Mouse (Mus musculus): ENCODE measurements around the gene Arhgap19.
A peak's percentile ranks its signal among the peaks of the same experiment; 100 is the strongest.

The Arhgap19 gene

GRCm38 (mm10) chr19:41800451-41800850, 1.4 kb downstream of the Arhgap19 start:
- no peak for DNase-seq (ENCODE audit: low read depth)

GRCm38 (mm10) chr19:41797536-41797935, 4.3 kb downstream of the Arhgap19 start:
- no peak for DNase-seq (ENCODE audit: low read depth)

GRCm38 (mm10) chr19:41796789-41797327, 5.0 kb downstream of the Arhgap19 start:
- no peak for DNase-seq (ENCODE audit: low read depth)

DNA sequence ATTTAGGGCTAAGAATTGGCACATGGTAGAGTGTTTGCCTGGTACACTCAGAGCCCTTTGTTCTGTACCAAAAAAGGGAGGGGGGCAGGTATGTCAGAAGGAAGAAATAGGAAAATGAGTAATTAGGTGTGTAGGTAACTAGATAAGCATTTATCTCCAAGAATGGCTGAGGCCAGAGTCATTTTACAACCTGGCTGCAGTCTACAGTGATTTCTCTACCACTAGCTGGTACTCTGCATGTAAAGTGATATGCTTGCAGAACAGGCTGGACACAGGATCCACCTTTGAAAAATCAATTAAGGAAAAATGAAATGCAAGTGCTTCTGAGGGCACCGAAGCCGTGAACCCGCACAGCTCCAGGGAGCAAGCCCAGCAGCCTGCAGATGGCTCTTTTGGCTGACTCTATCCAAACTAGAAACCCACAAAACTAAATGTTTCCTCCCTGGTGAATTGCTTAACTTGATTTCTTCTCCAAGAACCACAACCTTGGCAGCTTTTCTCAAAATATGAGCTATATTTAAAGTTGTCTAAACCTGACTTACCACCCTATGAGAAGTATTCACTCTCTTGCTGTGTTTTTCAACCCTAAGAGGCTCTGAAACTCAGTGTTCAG, 5.6 kb downstream of the Arhgap19 start:
- DNase-seq (ENCODE audit: low read depth) = no peak

GRCm38 (mm10) chr19:41794901-41795300, 6.9 kb downstream of the Arhgap19 start:
- DNase-seq (ENCODE audit: low read depth) = no peak

DNA sequence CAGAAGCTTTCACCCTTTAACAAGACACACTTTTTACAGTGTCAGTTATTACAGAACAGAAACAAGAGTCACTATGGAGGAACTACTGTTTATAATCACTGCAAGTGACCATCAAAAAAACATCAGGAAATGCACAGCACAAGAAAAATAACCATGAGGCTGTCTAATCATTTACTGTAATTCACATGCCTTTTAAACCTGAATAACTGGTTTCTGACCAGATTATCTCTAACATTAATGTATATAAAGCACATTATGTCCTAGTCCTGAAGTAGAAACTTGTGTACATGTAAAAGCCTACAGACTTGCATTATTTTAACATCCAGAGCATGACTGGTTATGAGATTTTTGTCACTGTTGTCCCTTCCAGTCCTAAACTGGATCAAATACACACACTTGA, 7.8 kb downstream of the Arhgap19 start:
- no peak for DNase-seq (ENCODE audit: low read depth)

DNA sequence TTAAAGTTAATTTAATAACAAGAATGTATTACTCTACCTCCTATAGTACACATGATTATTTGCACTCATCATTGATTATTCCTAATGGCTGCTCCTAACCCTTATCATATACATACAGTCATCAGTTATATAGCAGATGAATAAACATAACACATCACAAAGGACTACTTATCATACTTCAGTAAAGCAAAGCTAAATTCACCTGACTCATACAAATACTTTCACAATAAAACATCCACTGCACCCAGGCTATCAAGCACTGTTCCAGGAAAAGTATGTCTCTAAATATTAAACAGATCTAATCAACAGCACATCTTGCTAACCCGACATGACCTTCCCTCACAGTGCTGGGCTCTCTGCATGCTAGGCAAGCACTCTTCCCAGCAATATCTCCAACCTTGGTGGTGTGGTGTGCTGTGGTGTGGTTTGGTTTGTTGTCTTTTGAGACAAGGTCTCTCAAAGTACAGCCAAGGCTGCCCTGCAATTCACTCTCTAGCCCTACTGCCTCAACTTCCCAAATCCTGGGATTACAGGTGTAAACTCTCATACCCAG, 8.8 kb downstream of the Arhgap19 start:
- no peak for DNase-seq (ENCODE audit: low read depth)

DNA sequence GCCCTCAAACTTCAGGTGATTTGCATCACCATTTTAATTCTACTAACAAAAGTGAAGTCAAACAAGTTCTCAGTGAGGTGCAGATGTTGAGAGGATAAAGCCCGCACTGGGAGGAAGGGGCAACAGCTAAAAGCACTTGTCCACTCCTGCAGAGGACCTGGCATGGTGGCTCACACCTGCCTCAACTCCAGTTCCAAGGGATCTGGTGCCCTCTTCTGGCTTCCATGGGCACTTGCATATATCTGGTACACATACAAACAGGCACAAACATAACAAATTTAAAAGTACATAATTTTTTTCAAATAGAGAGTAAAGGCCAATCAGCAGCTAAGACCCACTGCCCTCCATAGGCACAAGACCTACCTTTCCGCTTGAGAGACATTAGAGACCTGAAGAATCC, 10.5 kb downstream of the Arhgap19 start:
- DNase-seq (ENCODE audit: low read depth) = peak; percentile 31

DNA sequence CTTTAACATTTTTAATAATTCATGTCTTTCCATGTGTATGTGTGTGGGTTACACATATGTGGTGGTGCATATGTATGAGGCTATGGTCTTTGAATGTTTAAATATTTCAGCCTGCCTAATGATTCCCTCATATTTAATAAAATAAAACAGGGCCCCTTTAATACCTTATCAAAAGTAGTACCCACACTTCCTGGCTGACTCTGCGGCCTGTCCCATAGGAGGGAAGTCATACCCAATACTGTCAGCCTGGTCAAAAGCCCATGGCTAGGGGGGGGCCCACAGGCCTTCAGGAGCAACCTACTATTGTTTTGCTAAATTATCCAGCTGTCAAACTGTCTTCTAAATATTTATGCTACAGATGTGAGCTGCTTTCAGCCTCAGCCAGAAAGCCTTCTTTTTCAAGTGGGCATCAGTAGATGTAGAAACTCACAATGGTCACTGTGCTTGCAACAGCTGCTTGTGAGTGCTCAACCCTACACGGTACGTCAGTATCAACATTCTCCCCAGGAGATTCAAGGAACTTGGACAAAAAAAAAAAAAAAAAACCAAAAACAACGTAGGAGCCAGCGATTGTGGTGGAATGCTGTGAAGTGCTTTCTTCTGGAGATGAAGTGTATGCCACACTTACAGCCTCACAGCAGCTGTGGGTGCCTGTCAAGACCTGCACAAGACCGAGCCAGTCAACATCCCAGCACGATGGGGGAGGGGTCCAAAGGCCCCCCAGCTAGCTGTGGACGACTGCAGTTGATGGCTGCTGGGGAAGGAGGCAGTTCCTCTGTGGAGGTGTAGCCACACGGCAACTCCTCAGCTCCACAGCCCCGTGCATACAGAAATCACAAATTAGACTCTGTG, 12.5 kb downstream of the Arhgap19 start:
- DNase-seq (ENCODE audit: low read depth) = no peak

DNA sequence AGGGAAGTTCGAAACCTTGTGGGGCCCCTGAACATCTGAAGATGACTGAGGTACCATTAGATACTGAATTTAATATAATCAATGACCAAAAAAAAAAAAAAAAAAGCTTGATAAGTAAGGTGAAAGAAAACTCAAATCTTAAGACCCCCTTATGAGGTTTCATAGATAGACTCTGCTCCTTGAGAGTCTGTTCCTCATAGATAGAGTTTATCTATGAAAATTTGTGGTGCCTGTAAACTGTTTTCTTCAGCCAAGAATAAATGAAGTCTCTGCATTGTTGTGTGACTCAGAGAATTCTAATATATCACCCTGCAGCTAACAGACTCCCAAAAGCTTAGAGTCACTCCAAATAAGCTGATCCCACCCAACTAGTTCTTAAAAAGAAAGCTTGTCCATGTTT, 15.0 kb downstream of the Arhgap19 start:
- no peak for DNase-seq (ENCODE audit: low read depth)

- DNase-seq (ENCODE audit: low read depth) = no peak
Measured at GRCm38 (mm10) chr19:41777514-41777913, 24.3 kb downstream of the Arhgap19 start.

DNA sequence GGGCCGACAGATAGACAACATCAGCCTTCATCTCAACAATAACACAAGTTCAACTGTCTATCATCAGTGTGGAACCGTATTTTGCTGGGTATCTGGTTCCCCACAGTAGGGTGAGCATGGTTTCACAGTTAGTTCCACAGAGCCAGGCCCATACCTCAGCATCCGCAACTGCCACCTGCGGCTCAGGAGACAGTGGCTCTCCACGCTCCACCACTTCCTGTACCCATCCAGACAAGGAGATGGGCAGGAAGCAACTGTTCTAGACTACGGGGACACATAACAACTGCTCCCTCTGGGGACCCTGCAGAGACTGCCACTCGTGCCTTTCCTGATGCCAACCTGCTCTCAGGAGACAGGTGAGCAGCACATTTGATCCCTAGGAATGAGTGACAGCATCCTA, 33.1 kb downstream of the Arhgap19 start:
- peak; percentile 22 for DNase-seq (ENCODE audit: low read depth)

- no peak for DNase-seq (ENCODE audit: low read depth)
Measured at GRCm38 (mm10) chr19:41766628-41767027, 35.2 kb downstream of the Arhgap19 start.

DNA sequence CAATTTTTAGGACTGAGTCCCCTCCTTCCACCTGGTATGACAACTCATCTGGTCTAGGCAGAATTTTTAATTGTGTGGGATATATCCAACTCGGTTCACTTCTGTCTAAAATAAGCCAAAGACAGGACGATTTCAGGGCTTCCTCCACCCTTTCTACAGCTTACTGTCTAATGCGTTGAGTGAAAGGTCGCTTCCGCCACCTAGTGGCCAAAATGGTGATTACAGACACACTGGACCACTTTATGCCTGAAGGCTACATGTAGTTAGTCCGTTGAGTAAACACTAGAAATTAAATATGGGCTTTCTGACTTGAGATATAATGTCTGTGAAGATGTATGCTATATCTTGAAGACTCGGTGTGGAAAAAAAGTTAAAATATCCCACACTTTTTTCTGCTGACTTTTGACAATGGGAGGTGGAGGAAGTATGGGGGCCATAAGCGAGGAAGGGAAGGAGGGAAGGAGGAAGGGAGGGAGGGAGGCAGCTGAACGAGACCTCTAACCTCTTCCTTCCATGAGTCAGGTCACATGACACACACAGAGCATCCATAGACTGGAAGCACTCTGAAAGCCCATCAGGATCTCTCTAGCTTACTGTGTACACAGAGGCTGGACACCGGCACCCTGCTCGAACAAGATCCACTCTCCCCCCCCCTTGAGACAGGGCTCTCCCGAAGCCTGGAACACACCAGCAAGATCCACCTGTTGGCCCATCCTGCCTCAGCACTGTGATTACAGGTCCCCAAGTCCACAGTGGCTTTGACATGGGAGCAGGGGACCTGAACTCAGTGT, 37.8 kb downstream of the Arhgap19 start:
- peak; percentile 91 for DNase-seq (ENCODE audit: low read depth)

- DNase-seq (ENCODE audit: low read depth) = no peak
Measured at GRCm38 (mm10) chr19:41761529-41761928, 40.3 kb downstream of the Arhgap19 start.

- DNase-seq (ENCODE audit: low read depth) = no peak
Measured at GRCm38 (mm10) chr19:41759765-41760164, 42.1 kb downstream of the Arhgap19 start.

GRCm38 (mm10) chr19:41759270-41759669, 42.6 kb downstream of the Arhgap19 start:
- no peak for DNase-seq (ENCODE audit: low read depth)

GRCm38 (mm10) chr19:41754760-41755159, 47.1 kb downstream of the Arhgap19 start:
- DNase-seq (ENCODE audit: low read depth) = no peak

DNA sequence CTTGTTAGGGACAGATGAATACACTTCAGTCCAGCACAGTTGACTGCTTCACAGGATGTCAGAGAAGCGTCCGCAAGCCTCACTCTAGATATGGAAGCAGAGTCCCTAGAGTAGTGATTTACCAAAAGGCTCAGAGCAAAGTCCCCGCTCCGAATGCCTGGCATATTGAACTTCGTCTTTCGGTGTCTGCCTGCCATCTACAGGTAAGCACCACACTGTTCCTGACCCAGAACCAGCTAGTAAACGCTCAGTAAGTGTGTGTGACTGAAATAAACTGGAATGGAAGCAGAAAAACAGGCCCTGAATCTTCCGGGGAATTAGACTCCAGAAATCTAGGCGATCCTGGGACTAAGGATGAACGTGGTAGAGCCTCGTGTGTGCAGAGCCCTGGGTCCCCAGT, 49.9 kb downstream of the Arhgap19 start:
- DNase-seq (ENCODE audit: low read depth) = no peak

DNA sequence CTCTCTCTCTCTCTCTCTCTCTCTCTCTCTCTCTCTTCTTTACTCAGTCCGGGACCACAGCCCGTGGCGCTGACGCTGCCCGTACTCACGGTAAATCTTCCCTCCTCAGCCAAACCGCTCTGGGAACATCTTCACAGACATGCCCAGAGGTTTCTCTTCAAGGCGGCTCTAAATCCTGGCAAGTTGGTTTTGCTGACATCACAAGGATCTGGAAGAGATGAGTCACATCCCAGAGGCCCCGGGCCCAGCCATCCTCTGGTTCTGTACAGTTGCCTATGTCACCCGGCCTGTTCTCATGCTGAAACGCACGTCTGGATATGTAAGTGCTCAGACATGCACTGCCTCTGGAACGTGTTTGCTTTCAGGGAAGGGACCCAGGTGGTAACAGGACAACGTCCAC, 54.4 kb downstream of the Arhgap19 start:
- no peak for DNase-seq (ENCODE audit: low read depth)

GRCm38 (mm10) chr19:41745941-41746557, 55.8 kb downstream of the Arhgap19 start:
- DNase-seq (ENCODE audit: low read depth) = no peak

GRCm38 (mm10) chr19:41743396-41743795, 58.5 kb downstream of the Arhgap19 start, which contains the start of gene Slit1:
Gene Slit1, minus strand, starts transcription at chr19:41743665.
- no peak for DNase-seq (ENCODE audit: low read depth)

All from induced T-regulatory cell, adult 2 months (primary cell).